Mouse (Mus musculus): ENCODE measurements around the gene Srpk1. TPM values are rescaled to one million over a fixed set of nuclear protein-coding genes. Genes with fewer than 3 reads are reported as not detected.

Srpk1 gene
- polyA plus RNA-seq, 1 experiment = 21.6 TPM

GRCm38 (mm10) chr17:28546925-28547324, 75.6 kb downstream of the Srpk1 start:
- H3K4me3 ChIP-seq (ENCODE audit: insufficient read depth, low read depth, low read length) = no peak overlapping the region
- peak; percentile 24 for DNase-seq
- H3K27ac ChIP-seq (ENCODE audit: insufficient read depth, low read depth, low read length) = no peak overlapping the region
- H3K4me1 ChIP-seq (ENCODE audit: control insufficient read depth, insufficient read depth, low read length) = no peaks in the 10 kb centered on the region
- no peaks in the 10 kb centered on the region for H3K27me3 ChIP-seq (replicated peaks; ENCODE audit: control insufficient read depth, insufficient read depth, low read length)
- WGBS = 84% methylated on average over 1 of the region's 1 CpGs
- no peaks in the 10 kb centered on the region for H3K36me3 ChIP-seq (ENCODE audit: control insufficient read depth, insufficient read depth, low read length)
- TF ChIP-seq POLR2A (IDR thresholded peaks at IDR 0.05; ENCODE audit: low read depth, low read length) (no peak), CTCF (conservative IDR thresholded peaks at IDR 0.05; ENCODE audit: insufficient read depth, insufficient read length, low read depth, low read length) (no peak)

GRCm38 (mm10) chr17:28537881-28538280, 84.6 kb downstream of the Srpk1 start:
- Histone ChIP-seq H3K36me3 (ENCODE audit: control insufficient read depth, insufficient read depth, low read length) (no peaks in the 10 kb centered on the region), H3K27me3 (replicated peaks; ENCODE audit: control insufficient read depth, insufficient read depth, low read length) (no peaks in the 10 kb centered on the region), H3K4me1 (ENCODE audit: control insufficient read depth, insufficient read depth, low read length) (no peaks in the 10 kb centered on the region), H3K27ac (ENCODE audit: insufficient read depth, low read depth, low read length) (no peak overlapping the region), H3K4me3 (ENCODE audit: insufficient read depth, low read depth, low read length) (no peak overlapping the region)
- TF ChIP-seq CTCF (conservative IDR thresholded peaks at IDR 0.05; ENCODE audit: insufficient read depth, insufficient read length, low read depth, low read length) = 0 out of 2 replicates have a peak, but pooled peaks have one; percentile 1
- no peak for TF ChIP-seq POLR2A (IDR thresholded peaks at IDR 0.05; ENCODE audit: low read depth, low read length)
- 57% methylated on average over 12 of the region's 12 CpGs for WGBS
- no peak for DNase-seq

Other genes with a start within 250 kb of the Srpk1 start
- 13.4 and 14.3 TPM in 2 replicates for gene Fkbp5, start 105.2 kb downstream of the Srpk1 start, polyA plus RNA-seq (2012; rRNA removed)
- gene Armc12, start 91.9 kb downstream of the Srpk1 start, polyA plus RNA-seq (2012; rRNA removed) = 0.20 TPM in 1 of 2 replicates, not detected in the other
- not detected in 2 replicates for gene Clpsl2, start 73.3 kb downstream of the Srpk1 start, polyA plus RNA-seq (2012; rRNA removed)
- 0.35 and 2.0 TPM in 2 replicates for gene Clps, start 61.9 kb downstream of the Srpk1 start, polyA plus RNA-seq (2012; rRNA removed)
- gene Lhfpl5, start 47.1 kb downstream of the Srpk1 start, polyA plus RNA-seq (2012; rRNA removed) = 0.19 and 0.41 TPM in 2 replicates
- 0.86 and 0.91 TPM in 2 replicates for gene Slc26a8, start 67.5 kb upstream of the Srpk1 start, polyA plus RNA-seq (2012; rRNA removed)
- gene Mapk14, start 68.6 kb upstream of the Srpk1 start, polyA plus RNA-seq (2012; rRNA removed) = 92.2 and 97.3 TPM in 2 replicates
- gene AC170998.1, start 103.4 kb upstream of the Srpk1 start, polyA plus RNA-seq (2012; rRNA removed) = 0.63 and 0.94 TPM in 2 replicates
- 10.5 and 10.9 TPM in 2 replicates for gene Mapk13, start 146.6 kb upstream of the Srpk1 start, polyA plus RNA-seq (2012; rRNA removed)
- gene Brpf3, start 178.4 kb upstream of the Srpk1 start, polyA plus RNA-seq (2012; rRNA removed) = 30.2 and 31.3 TPM in 2 replicates
- gene Pnpla1, start 235.7 kb upstream of the Srpk1 start, polyA plus RNA-seq (2012; rRNA removed) = 0.04 TPM in 1 of 2 replicates, not detected in the other

Data from kidney, adult 2 months (tissue).